Mouse (Mus musculus): ENCODE results near the gene Rfpl4.

DNA sequence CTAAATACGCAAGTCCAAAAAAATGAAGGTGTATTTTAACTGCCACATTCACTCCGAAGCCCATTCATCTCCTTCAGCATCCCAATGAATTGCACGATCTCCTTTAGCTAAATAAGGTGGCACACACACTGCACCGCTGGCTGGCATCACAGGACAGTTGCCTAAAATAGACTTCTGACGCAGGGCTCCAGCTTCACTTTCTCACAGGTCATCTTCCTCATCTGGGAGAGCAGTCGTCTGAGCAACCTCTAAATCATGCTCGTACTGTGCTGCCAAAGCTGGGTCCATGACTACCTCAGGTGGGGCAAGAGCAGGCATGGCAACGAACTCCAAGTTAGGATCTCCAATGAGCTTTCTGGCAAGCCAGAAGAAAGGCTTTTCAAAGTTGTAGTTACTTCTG, 8.3 kb upstream of the Rfpl4 start:
- no peak for TF ChIP-seq CTCF (IDR thresholded peaks at IDR 0.05; ENCODE audit: borderline replicate concordance, insufficient read depth, low read depth, low read length)
- TF ChIP-seq POLR2A (IDR thresholded peaks at IDR 0.05; ENCODE audit: borderline replicate concordance, insufficient read depth, low read length), result no peak

Measured in cerebellum, adult 2 months (tissue).